Mouse (Mus musculus) MEL (cell line): ENCODE results near the gene Ninl. TPM values are rescaled to one million over a fixed set of nuclear protein-coding genes. Genes with fewer than 3 reads are reported as not detected.
"Not testable (repeated sequence)": the region's sequence is repeated elsewhere in the genome, so short reads cannot be mapped to it uniquely, and the experiment has no call there.

Source experiments
- DNase-seq: peaks from one replicate; pipeline ENCODE4 v3.0.0; 2011; ENCODE audit warnings: low read depth, low spot score
- H3K27ac ChIP-seq: 2 replicates; pipeline ENCODE4 v1.5.1; 2012; ENCODE audit warnings: low read depth, mild to moderate bottlenecking, control low read depth, low read length, moderate library complexity; ENCODE audit not compliant: control insufficient read depth
- H3K27me3 ChIP-seq, 2 experiments: fragments of 150-350 bp in 1 of 2; sonication (generic) in 1 of 2; 2 replicates each; pipeline ENCODE4 v1.6.1; 2012; ENCODE audit warnings: low read length in 2 of 2, mild to moderate bottlenecking in 2 of 2, improper control_type of control experiment in 1 of 2, moderate library complexity in 1 of 2; ENCODE audit not compliant: insufficient read depth in 2 of 2, control insufficient read depth in 1 of 2
- H3K36me3 ChIP-seq, 2 experiments: 2 replicates each; pipeline ENCODE4 v1.6.1; 2012 to 2014; ENCODE audit warnings: low read length in 2 of 2, improper control_type of control experiment in 1 of 2, inconsistent platforms in 1 of 2, mild to moderate bottlenecking in 1 of 2; ENCODE audit not compliant: insufficient read depth in 2 of 2, control insufficient read depth in 1 of 2
- H3K4me1 ChIP-seq, 2 experiments: fragments of 150-350 bp in 1 of 2; sonication (generic) in 1 of 2; 2 replicates each; pipeline ENCODE4 v1.6.1; 2012; ENCODE audit warnings: low read length in 2 of 2, improper control_type of control experiment in 1 of 2, mild to moderate bottlenecking in 1 of 2; ENCODE audit not compliant: insufficient read depth in 2 of 2, control insufficient read depth in 1 of 2
- H3K4me3 ChIP-seq, 2 experiments: fragments of 150-350 bp in 1 of 2; sonication (generic) in 1 of 2; 2 replicates each; pipeline ENCODE4 v1.5.1; 2012; ENCODE audit warnings: low read depth in 2 of 2, low read length in 2 of 2, mild to moderate bottlenecking in 2 of 2, moderate library complexity in 2 of 2, control low read depth in 1 of 2, improper control_type of control experiment in 1 of 2; ENCODE audit not compliant: control insufficient read depth in 1 of 2, insufficient read depth in 1 of 2
- H3K79me2 ChIP-seq: 2 replicates; pipeline ENCODE4 v1.6.1; 2012; ENCODE audit warnings: mild to moderate bottlenecking, low read length, moderate library complexity; ENCODE audit not compliant: control insufficient read depth, poor library complexity, insufficient read depth
- H3K9ac ChIP-seq: 2 replicates; pipeline ENCODE4 v1.6.1; 2012; ENCODE audit warnings: low read depth, mild to moderate bottlenecking, control low read depth, low read length, moderate library complexity; ENCODE audit not compliant: control insufficient read depth, poor library complexity, severe bottlenecking
- H3K9me3 ChIP-seq: fragments of 150-350 bp; sonication (generic); replicated peaks from 2 replicates; pipeline ENCODE4 v1.6.1; 2012; ENCODE audit warnings: mild to moderate bottlenecking, low read length, improper control_type of control experiment, moderate library complexity; ENCODE audit not compliant: insufficient read depth
- BHLHE40 ChIP-seq: IDR thresholded peaks from 2 replicates; pipeline ENCODE4 v1.6.1; 2012; ENCODE audit warnings: low read depth, mild to moderate bottlenecking, inconsistent platforms, low read length, improper control_type of control experiment, borderline replicate concordance
- CHD2 ChIP-seq: IDR thresholded peaks from 2 replicates; pipeline ENCODE4 v1.6.1; 2011; ENCODE audit warnings: low read length, improper control_type of control experiment
- CTCF ChIP-seq, 3 experiments: IDR thresholded peaks in 2 of 3; conservative IDR thresholded peaks in 1 of 3; 2 replicates each; pipeline ENCODE4 v1.5.1; 2011 to 2012; ENCODE audit warnings: low read length in 3 of 3, low read depth in 2 of 3, mild to moderate bottlenecking in 2 of 3, improper control_type of control experiment in 1 of 3, inconsistent platforms in 1 of 3, mixed read lengths in 1 of 3, moderate library complexity in 1 of 3; ENCODE audit not compliant: control insufficient read depth in 1 of 3, insufficient read depth in 1 of 3, poor library complexity in 1 of 3, severe bottlenecking in 1 of 3
- ELF1 ChIP-seq: IDR thresholded peaks from 2 replicates; pipeline ENCODE4 v1.6.1; 2014; ENCODE audit warnings: low read depth, mild to moderate bottlenecking, inconsistent platforms, low read length, improper control_type of control experiment, moderate library complexity
- EP300 ChIP-seq, 2 experiments: IDR thresholded peaks; 2 replicates each; pipeline ENCODE4 v1.6.1; 2011; ENCODE audit warnings: improper control_type of control experiment in 2 of 2, low read length in 2 of 2, low read depth in 1 of 2, mild to moderate bottlenecking in 1 of 2
- GABPA ChIP-seq: IDR thresholded peaks from 2 replicates; pipeline ENCODE4 v1.6.1; 2012; ENCODE audit warnings: low read depth, mild to moderate bottlenecking, inconsistent platforms, low read length, improper control_type of control experiment, moderate library complexity
- GATA1 ChIP-seq: IDR thresholded peaks from 2 replicates; pipeline ENCODE4 v1.6.1; 2011; ENCODE audit warnings: low read depth, low read length, improper control_type of control experiment
- HCFC1 ChIP-seq: IDR thresholded peaks from 2 replicates; pipeline ENCODE4 v1.6.1; 2012; ENCODE audit warnings: low read depth, mild to moderate bottlenecking, inconsistent platforms, low read length, improper control_type of control experiment, moderate library complexity
- MAX ChIP-seq: IDR thresholded peaks from 2 replicates; pipeline ENCODE4 v1.6.1; 2011; ENCODE audit warnings: low read length, improper control_type of control experiment
- MAZ ChIP-seq: IDR thresholded peaks from 2 replicates; pipeline ENCODE4 v1.6.1; 2012; ENCODE audit warnings: low read depth, mild to moderate bottlenecking, inconsistent platforms, low read length, improper control_type of control experiment
- MYC ChIP-seq: IDR thresholded peaks from 2 replicates; pipeline ENCODE4 v1.6.1; 2011; ENCODE audit warnings: low read depth, mild to moderate bottlenecking, low read length, improper control_type of control experiment, moderate library complexity
- POLR2AphosphoS5 ChIP-seq: IDR thresholded peaks from 2 replicates; pipeline ENCODE4 v1.6.1; 2012; ENCODE audit warnings: low read depth, borderline replicate concordance, mild to moderate bottlenecking, inconsistent platforms, low read length, moderate library complexity, mixed read lengths
- RAD21 ChIP-seq: IDR thresholded peaks from 2 replicates; pipeline ENCODE4 v1.6.1; 2011; ENCODE audit warnings: mild to moderate bottlenecking, low read depth, low read length, improper control_type of control experiment
- RCOR1 ChIP-seq: IDR thresholded peaks from 2 replicates; pipeline ENCODE4 v1.6.1; 2012; ENCODE audit warnings: low read depth, mild to moderate bottlenecking, inconsistent platforms, low read length, improper control_type of control experiment
- SIN3A ChIP-seq: IDR thresholded peaks from 2 replicates; pipeline ENCODE4 v1.6.1; 2012; ENCODE audit warnings: low read length, improper control_type of control experiment, inconsistent platforms
- TAL1 ChIP-seq: IDR thresholded peaks from 2 replicates; pipeline ENCODE4 v1.6.1; 2012; ENCODE audit warnings: mild to moderate bottlenecking, inconsistent platforms, low read length, moderate library complexity, mixed read lengths
- TBP ChIP-seq: IDR thresholded peaks from 2 replicates; pipeline ENCODE4 v1.8.0; 2011; ENCODE audit warnings: low read depth, low read length, improper control_type of control experiment
- UBTF ChIP-seq: IDR thresholded peaks from 2 replicates; pipeline ENCODE4 v1.6.1; 2012; ENCODE audit warnings: low read depth, mild to moderate bottlenecking, inconsistent platforms, low read length, improper control_type of control experiment, moderate library complexity, borderline replicate concordance; ENCODE audit not compliant: insufficient read depth
- USF1 ChIP-seq: IDR thresholded peaks from 2 replicates; pipeline ENCODE4 v1.6.1; 2014; ENCODE audit warnings: low read depth, mild to moderate bottlenecking, inconsistent platforms, low read length, improper control_type of control experiment, moderate library complexity
- ZMIZ1 ChIP-seq: IDR thresholded peaks from 2 replicates; pipeline ENCODE4 v1.6.1; 2012; ENCODE audit warnings: low read depth, mild to moderate bottlenecking, inconsistent platforms, low read length, improper control_type of control experiment, moderate library complexity
- polyA plus RNA-seq, 2 experiments: library from polyadenylated mRNA; stranded (reverse) in 1 of 2; unstranded in 1 of 2; fragments of >175 nt in 1 of 2; fragments of >200 nt in 1 of 2; gene quantifications; 2 replicates each; pipeline versions ENCODE4 v1.2.1 to v1.2.4; 2012; ENCODE audit warnings: low replicate concordance in 2 of 2, low read depth in 1 of 2; ENCODE audit not compliant: insufficient read length in 2 of 2, insufficient read depth in 1 of 2, missing spikeins in 1 of 2
- total RNA-seq: library from RNA; depleted of rRNA; stranded (reverse); fragments of 300-350 nt; gene quantifications from 2 replicates; pipeline ENCODE4 v1.2.3, GENCODE M21; 2012

The Ninl gene
- total and polyA plus RNA-seq, 3 experiments: 9.8 to 16.8 TPM; not detected in 1

GRCm38 (mm10) chr2:150949652-150950051 is 89.5 kb downstream of the Ninl start:
- H3K27ac ChIP-seq: no peak overlapping the region
- H3K36me3 ChIP-seq: no peaks in the 10 kb centered on the region; a peak in 2 of 4 replicates
- no peaks in the 10 kb centered on the region for H3K4me1 ChIP-seq
- no peaks in the 10 kb centered on the region for H3K79me2 ChIP-seq
- no peak for DNase-seq
- no peak for TF ChIP-seq TBP
- no peak for TF ChIP-seq MAX
- TF ChIP-seq HCFC1: no peak
- TF ChIP-seq GABPA: no peak
- TF ChIP-seq UBTF: no peak
- TF ChIP-seq ELF1: no peak
- TF ChIP-seq RAD21: no peak
- TF ChIP-seq MAZ: no peak
- no peak for TF ChIP-seq EP300 (IDR thresholded peaks at IDR 0.05; ENCODE audit: low read depth in 1 of 2, low read length in 2 of 2)
- TF ChIP-seq SIN3A: no peak
- TF ChIP-seq RCOR1: no peak
- no peak for TF ChIP-seq BHLHE40
- H3K4me3 ChIP-seq: no peak overlapping the region
- H3K27me3 ChIP-seq: no peaks in the 10 kb centered on the region
- no peaks in the 10 kb centered on the region for H3K9me3 ChIP-seq
- no peak overlapping the region for H3K9ac ChIP-seq

GRCm38 (mm10) chr2:150948786-150949185 is 90.4 kb downstream of the Ninl start:
- TF ChIP-seq SIN3A (no peak), EP300 (IDR thresholded peaks at IDR 0.05; ENCODE audit: low read depth in 1 of 2, low read length in 2 of 2) (no peak), UBTF (no peak), GABPA (no peak), CTCF (IDR thresholded peaks at IDR 0.05 in 2 of 3, conservative IDR thresholded peaks at IDR 0.05 in 1 of 3; ENCODE audit: control insufficient read depth in 1 of 3, insufficient read depth in 1 of 3, low read depth in 2 of 3, low read length in 3 of 3, poor library complexity in 1 of 3, severe bottlenecking in 1 of 3) (no peak), MAX (no peak), RCOR1 (no peak), HCFC1 (no peak), MAZ (no peak), ZMIZ1 (no peak), GATA1 (no peak), RAD21 (no peak), CHD2 (no peak), TBP (no peak), MYC (no peak), USF1 (no peak), BHLHE40 (no peak), TAL1 (no peak), POLR2AphosphoS5 (no peak)
- H3K27me3 ChIP-seq: no peaks in the 10 kb centered on the region
- no peaks in the 10 kb centered on the region for H3K79me2 ChIP-seq
- H3K27ac ChIP-seq: no peak overlapping the region
- no peaks in the 10 kb centered on the region; a peak in 1 of 4 replicates for H3K36me3 ChIP-seq
- no peak overlapping the region for H3K4me3 ChIP-seq
- no peak overlapping the region for H3K9ac ChIP-seq
- H3K4me1 ChIP-seq: no peaks in the 10 kb centered on the region
- DNase-seq: no peak
- no peaks in the 10 kb centered on the region for H3K9me3 ChIP-seq

GRCm38 (mm10) chr2:150947880-150948611 is 91.1 kb downstream of the Ninl start:
- not testable (repeated sequence) for H3K27ac ChIP-seq, H3K36me3 ChIP-seq, H3K9me3 ChIP-seq, H3K4me1 ChIP-seq, H3K9ac ChIP-seq, DNase-seq, H3K27me3 ChIP-seq, H3K4me3 ChIP-seq, H3K79me2 ChIP-seq

GRCm38 (mm10) chr2:150947341-150947740 is 91.8 kb downstream of the Ninl start:
- not testable (repeated sequence) for H3K4me1 ChIP-seq, H3K4me3 ChIP-seq, H3K36me3 ChIP-seq, DNase-seq, H3K9ac ChIP-seq, H3K27me3 ChIP-seq, H3K27ac ChIP-seq, H3K79me2 ChIP-seq, H3K9me3 ChIP-seq
